ENCODE assay signal across 18 mouse cellular contexts in genomic region chr7:101178751-101179150, GRCm38 (mm10).
DNase-seq lines count a peak whose midpoint lies in the region; ATAC-seq and TF ChIP-seq lines count a peak whose summit lies in the region.
"Had no signal": no experiment of that assay in that cellular context is flagged by ENCODE, and none has a peak within 500 bp of the region (broad histone marks: within the 10 kb centered on the region; RNA-seq: fewer than 3 reads in every experiment).

No protein-coding gene starts in this region.

- no peaks in the 10 kb centered on the region for H3K9me3 ChIP-seq in heart, embryonic 14.5 days (ENCODE audit: control insufficient read depth, low read length)
- H3K9me3 ChIP-seq in heart, postnatal 0 days (replicated peaks; ENCODE audit: control insufficient read depth, low read length): no peaks in the 10 kb centered on the region
- H3K9me3 ChIP-seq in forebrain, embryonic 11.5 days (ENCODE audit: control insufficient read depth, low read length): no peaks in the 10 kb centered on the region

- no peak for ATAC-seq in heart, embryonic 14.5 days (ENCODE audit: insufficient number of reproducible peaks, insufficient read depth, low FRiP score, low read depth)
- ATAC-seq in heart, postnatal 0 days (ENCODE audit: insufficient read depth, low read depth): no peak
- no peak for ATAC-seq in forebrain, embryonic 11.5 days (replicated peaks; ENCODE audit: low FRiP score)
- ATAC-seq: forebrain, postnatal 0 days; midbrain, embryonic 16.5 days had no signal

- H3K27ac ChIP-seq in heart, embryonic 14.5 days (replicated peaks in 1 of 2; ENCODE audit: control insufficient read depth in 1 of 2, insufficient read depth in 1 of 2, low read depth in 2 of 2, low read length in 2 of 2): peak overlapping the region; percentile 25 to 61; a peak in 3 of 4 replicates
- peak overlapping the region; percentile 79 for H3K27ac ChIP-seq in heart, postnatal 0 days (ENCODE audit: low read depth)
- no peak overlapping the region for H3K27ac ChIP-seq in forebrain, embryonic 11.5 days (ENCODE audit: low read depth, low read length)

- no peak for DNase-seq in heart, postnatal 14 days
- DNase-seq in lung, adult 2 months: no peak
- no peak for DNase-seq in lung, postnatal 10 days
- DNase-seq in heart, postnatal 0 days (ENCODE audit: low spot score): peak; percentile 55
- peak; percentile 20 for DNase-seq in lung, postnatal 25 days (ENCODE audit: low spot score)
- DNase-seq in urinary bladder, adult 18-20 months (ENCODE audit: low spot score in 2 of 2): no peak
- no peak for DNase-seq in forebrain, embryonic 11.5 days (ENCODE audit: low spot score)
- DNase-seq: adrenal gland, postnatal 25 days; cerebellum, adult 18-20 months; cerebellum, postnatal 36 days; forebrain, postnatal 0 days; kidney, adult 9 months; kidney, postnatal 36 days; right cerebral cortex, adult 18-20 months; thymus, postnatal 4 days had no signal

- 44% methylated on average over 2 of the region's 2 CpGs for WGBS in heart, embryonic 14.5 days
- WGBS in lung, adult 2 months: 11% methylated on average over 2 of the region's 2 CpGs
- 27% methylated on average over 2 of the region's 2 CpGs for WGBS in heart, postnatal 0 days
- WGBS in forebrain, embryonic 11.5 days: 96% methylated on average over 2 of the region's 2 CpGs

- H3K4me2 ChIP-seq in heart, embryonic 14.5 days (ENCODE audit: low read length): peak overlapping the region; percentile 45
- H3K4me2 ChIP-seq in heart, postnatal 0 days (ENCODE audit: low read depth, low read length): peak overlapping the region; percentile 33
- no peak overlapping the region for H3K4me2 ChIP-seq in forebrain, embryonic 11.5 days (ENCODE audit: low read depth, low read length, severe bottlenecking)

- TF ChIP-seq EP300 in heart, postnatal 0 days (IDR thresholded peaks at IDR 0.05; ENCODE audit: low read depth): no peak

- H3K36me3 ChIP-seq in heart, embryonic 14.5 days (ENCODE audit: control insufficient read depth, insufficient read depth, low read length): 0 out of 2 replicates have a peak, but pooled peaks cover 2% of the 10 kb centered on the region
- no peaks in the 10 kb centered on the region for H3K36me3 ChIP-seq in heart, postnatal 0 days (replicated peaks; ENCODE audit: control insufficient read depth, insufficient read depth, low read length)
- H3K36me3 ChIP-seq in forebrain, embryonic 11.5 days (ENCODE audit: control insufficient read depth, insufficient read depth, low read length): no peaks in the 10 kb centered on the region

- no peak overlapping the region for H3K9ac ChIP-seq in heart, embryonic 14.5 days (ENCODE audit: low read length)
- H3K9ac ChIP-seq in heart, postnatal 0 days (replicated peaks; ENCODE audit: low read depth, low read length): no peak overlapping the region
- no peak overlapping the region for H3K9ac ChIP-seq in forebrain, embryonic 11.5 days (ENCODE audit: low read length)
- H3K9ac ChIP-seq: forebrain, postnatal 0 days had no signal

- no peak for TF ChIP-seq CTCF in lung, adult 2 months (IDR thresholded peaks at IDR 0.05; ENCODE audit: insufficient read depth, low read length)
- TF ChIP-seq CTCF in heart, postnatal 0 days (IDR thresholded peaks at IDR 0.05; ENCODE audit: low read depth): no peak

- peaks cover 2 to 13% of the 10 kb centered on the region in 2 experiments; a peak in 3 of 4 replicates for H3K4me1 ChIP-seq in heart, embryonic 14.5 days (ENCODE audit: control insufficient read depth in 2 of 2, insufficient read depth in 2 of 2, low read length in 2 of 2)
- H3K4me1 ChIP-seq in lung, adult 2 months (ENCODE audit: control insufficient read depth, insufficient read depth, low read length): peaks cover 12% of the 10 kb centered on the region
- H3K4me1 ChIP-seq in heart, postnatal 0 days (ENCODE audit: control insufficient read depth, insufficient read depth): peaks cover 19% of the 10 kb centered on the region
- H3K4me1 ChIP-seq in forebrain, embryonic 11.5 days (replicated peaks; ENCODE audit: control insufficient read depth, insufficient read depth, low read length): no peaks in the 10 kb centered on the region

- no peak for TF ChIP-seq POLR2A in lung, adult 2 months (IDR thresholded peaks at IDR 0.05; ENCODE audit: borderline replicate concordance, extremely low read depth, low read depth, low read length)

- no peaks in the 10 kb centered on the region for H3K27me3 ChIP-seq in heart, embryonic 14.5 days (ENCODE audit: control insufficient read depth, insufficient read depth, low read length)
- H3K27me3 ChIP-seq in heart, postnatal 0 days (ENCODE audit: control insufficient read depth, insufficient read depth, low read length): no peaks in the 10 kb centered on the region
- no peaks in the 10 kb centered on the region for H3K27me3 ChIP-seq in forebrain, embryonic 11.5 days (ENCODE audit: control insufficient read depth, insufficient read depth, low read length)

- no peak overlapping the region for H3K4me3 ChIP-seq in heart, embryonic 14.5 days (ENCODE audit: control insufficient read depth in 1 of 2, insufficient read depth in 1 of 2, low read depth in 1 of 2, low read length in 2 of 2)
- H3K4me3 ChIP-seq in lung, adult 2 months (replicated peaks; ENCODE audit: extremely low read depth, low read depth, low read length): peak overlapping the region; percentile 23
- H3K4me3 ChIP-seq in heart, postnatal 0 days (ENCODE audit: low read depth, low read length): no peak overlapping the region
- H3K4me3 ChIP-seq in forebrain, embryonic 11.5 days (ENCODE audit: low read depth, low read length): no peak overlapping the region
- H3K4me3 ChIP-seq: erythroblast, embryonic 14.5 days had no signal

- intact Hi-C loops in heart, postnatal 14 days (cut with DNase I): no loop called here

Comparison
In these comparisons a context has a peak if more than half of its experiments do, and no peak if none do; other contexts are left out.
1. DNase-seq: peak in heart, postnatal 0 days (single experiment) and lung, postnatal 25 days (single experiment); none in heart, postnatal 14 days (0 of 2), lung, adult 2 months (single experiment), lung, postnatal 10 days (single experiment), urinary bladder, adult 18-20 months (0 of 2) and forebrain, embryonic 11.5 days (single experiment).